Mouse (Mus musculus): Measurements from ENCODE around the gene Usp6nl.

DNA sequence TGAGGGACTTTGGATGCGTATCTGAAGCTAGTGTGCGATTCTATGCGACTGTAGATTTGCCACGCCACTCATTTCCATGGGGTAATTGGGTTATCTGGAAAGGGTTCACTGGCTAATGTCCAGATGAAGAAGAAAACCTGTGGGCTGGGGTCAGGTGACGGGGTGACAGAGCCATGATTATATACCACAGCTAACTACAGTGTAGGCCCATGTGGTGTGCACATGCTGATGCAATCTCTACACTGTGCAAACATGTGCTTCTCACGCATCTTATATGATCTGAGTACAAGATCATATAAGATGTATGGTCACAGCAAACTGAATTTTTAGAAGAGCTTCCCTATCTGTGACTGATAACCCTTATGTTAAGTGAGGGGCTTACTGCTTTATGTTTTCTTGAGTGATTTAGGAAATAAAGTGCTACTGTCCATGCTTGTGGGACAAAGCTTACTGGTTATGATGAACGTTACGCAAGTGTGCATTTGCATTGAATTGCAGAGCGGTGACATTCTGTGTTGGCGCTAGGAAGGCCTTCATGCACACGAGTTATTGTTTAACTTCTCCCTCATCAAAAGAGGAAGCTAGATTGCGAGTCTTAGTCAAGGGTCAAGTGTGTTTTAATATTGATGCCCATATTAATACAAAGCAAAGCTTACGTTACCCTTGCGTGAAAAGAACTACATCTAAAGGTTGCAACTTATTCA lies 12.7 kb downstream of the Usp6nl start:
- no peak for TF ChIP-seq MAFK (IDR thresholded peaks at IDR 0.05; ENCODE audit: insufficient read depth, low read depth, low read length)
- no peak for TF ChIP-seq HCFC1 (IDR thresholded peaks at IDR 0.05; ENCODE audit: borderline replicate concordance, insufficient read depth, low read length)
